Mouse (Mus musculus): ENCODE results near the gene 4930469K13Rik.

GRCm38 (mm10) chr11:34012007-34012652 lies 86.2 kb downstream of the 4930469K13Rik start:
- peak; percentile 33 to 53; a peak in 3 of 4 replicates for TF ChIP-seq EP300 (IDR thresholded peaks at IDR 0.05; ENCODE audit: low read depth in 1 of 2, low read length in 2 of 2)
- no peak for TF ChIP-seq CTCF (IDR thresholded peaks at IDR 0.05 in 2 of 3, conservative IDR thresholded peaks at IDR 0.05 in 1 of 3; ENCODE audit: control insufficient read depth in 1 of 3, insufficient read depth in 1 of 3, low read depth in 2 of 3, low read length in 3 of 3, poor library complexity in 1 of 3, severe bottlenecking in 1 of 3)
- no peak for TF ChIP-seq POLR2AphosphoS2 (IDR thresholded peaks at IDR 0.05; ENCODE audit: low read length)
- no peak for TF ChIP-seq MAFK (IDR thresholded peaks at IDR 0.05; ENCODE audit: borderline replicate concordance, low read depth, low read length)
- 0 out of 2 replicates have a peak, but pooled peaks have one; percentile 39 for TF ChIP-seq MAZ (IDR thresholded peaks at IDR 0.05; ENCODE audit: low read depth, low read length)
- TF ChIP-seq ZMIZ1 (IDR thresholded peaks at IDR 0.05; ENCODE audit: low read depth, low read length): no peak
- no peak for TF ChIP-seq MAX (IDR thresholded peaks at IDR 0.05; ENCODE audit: low read length)
- TF ChIP-seq ZNF384 (IDR thresholded peaks at IDR 0.05; ENCODE audit: low read depth, low read length): no peak
- TF ChIP-seq MYC (IDR thresholded peaks at IDR 0.05; ENCODE audit: low read depth, low read length): peak; percentile 41; the same call in 1 of the 2 replicates
- TF ChIP-seq POLR2A (IDR thresholded peaks at IDR 0.05; ENCODE audit: control insufficient read depth in 1 of 2, insufficient read depth in 1 of 2, low read depth in 1 of 2, low read length in 2 of 2, poor library complexity in 1 of 2): no peak
- TF ChIP-seq ELF1 (IDR thresholded peaks at IDR 0.05; ENCODE audit: low read depth, low read length): no peak
- no peak for TF ChIP-seq CHD1 (IDR thresholded peaks at IDR 0.05; ENCODE audit: low read depth, low read length)
- TF ChIP-seq ETS1 (IDR thresholded peaks at IDR 0.05; ENCODE audit: low read depth, low read length): no peak

Data from MEL (cell line).